Mouse (Mus musculus) granulocyte monocyte progenitor cell, adult 5-6 weeks (primary cell): Measurements from ENCODE around the gene Ttc39a. TPM values are rescaled to one million over a fixed set of nuclear protein-coding genes. Genes with fewer than 3 reads are reported as not detected.

Experiments used
- ATAC-seq: replicated peaks from 2 replicates; pipeline ENCODE4 v1.8.0; 2016; ENCODE audit warnings: mild to moderate bottlenecking, moderate TSS enrichment, inconsistent platforms; ENCODE audit not compliant: poor library complexity, severe bottlenecking
- total RNA-seq, 2 experiments: library from RNA; stranded (forward) in 1 of 2; stranded (reverse) in 1 of 2; fragments of 200-712, 200-1000 nt in 1 of 2; fragments of >200 nt in 1 of 2; fragmentation: Nextera tagmentation in 1 of 2; gene quantifications; 2 replicates each; pipeline ENCODE4 v1.2.3; 2014 to 2017

Ttc39a gene
- total RNA-seq, 2 experiments from 2014 or later, result 0.72 TPM; not detected in 1

- ATAC-seq, result no peak
Measured at GRCm38 (mm10) chr4:109419563-109419962, 13.1 kb downstream of the Ttc39a start.

GRCm38 (mm10) chr4:109420138-109420795, 13.8 kb downstream of the Ttc39a start:
- peak; percentile 43 for ATAC-seq

- no peak for ATAC-seq
Measured at GRCm38 (mm10) chr4:109421608-109422007, 15.2 kb downstream of the Ttc39a start.

GRCm38 (mm10) chr4:109422436-109422835, 16.0 kb downstream of the Ttc39a start:
- ATAC-seq, result no peak

- no peak for ATAC-seq
Measured at GRCm38 (mm10) chr4:109423438-109423837, 17.0 kb downstream of the Ttc39a start.

- ATAC-seq, result no peak
Measured at GRCm38 (mm10) chr4:109427058-109427457, 20.6 kb downstream of the Ttc39a start.

GRCm38 (mm10) chr4:109430250-109430649, 23.8 kb downstream of the Ttc39a start:
- ATAC-seq, result no peak

GRCm38 (mm10) chr4:109430854-109431253, 24.4 kb downstream of the Ttc39a start:
- ATAC-seq, result peak; percentile 75

GRCm38 (mm10) chr4:109432668-109433375, 26.4 kb downstream of the Ttc39a start:
- ATAC-seq, result no peak

- no peak for ATAC-seq
Measured at GRCm38 (mm10) chr4:109433641-109434040, 27.2 kb downstream of the Ttc39a start.

GRCm38 (mm10) chr4:109434256-109434655, 27.8 kb downstream of the Ttc39a start:
- no peak for ATAC-seq

GRCm38 (mm10) chr4:109437913-109438878, 31.8 kb downstream of the Ttc39a start:
- ATAC-seq, result peak; percentile 84

GRCm38 (mm10) chr4:109439101-109439500, 32.7 kb downstream of the Ttc39a start:
- peak; percentile 65 for ATAC-seq

- ATAC-seq, result no peak
Measured at GRCm38 (mm10) chr4:109439825-109440248, 33.4 kb downstream of the Ttc39a start.

GRCm38 (mm10) chr4:109440381-109440780, 34.0 kb downstream of the Ttc39a start:
- no peak for ATAC-seq

GRCm38 (mm10) chr4:109441000-109441399, 34.6 kb downstream of the Ttc39a start:
- ATAC-seq, result no peak

GRCm38 (mm10) chr4:109442126-109442525, 35.7 kb downstream of the Ttc39a start:
- no peak for ATAC-seq

- no peak for ATAC-seq
Measured at GRCm38 (mm10) chr4:109442649-109443048, 36.2 kb downstream of the Ttc39a start.

GRCm38 (mm10) chr4:109444471-109444870, 38.0 kb downstream of the Ttc39a start:
- ATAC-seq, result no peak

GRCm38 (mm10) chr4:109444951-109445350, 38.5 kb downstream of the Ttc39a start:
- ATAC-seq, result no peak

GRCm38 (mm10) chr4:109445397-109445796, 39.0 kb downstream of the Ttc39a start:
- ATAC-seq, result peak; percentile 74
